19 mouse cellular contexts compared by ENCODE assay signal in genomic region chr7:63963632-63964031, GRCm38 (mm10). TPM values are rescaled to one million over a fixed set of nuclear protein-coding genes. Genes with fewer than 3 reads are reported as not detected.
"Had no signal": no experiment of that assay in that cellular context is flagged by ENCODE, and none has a peak within 500 bp of the region (broad histone marks: within the 10 kb centered on the region; RNA-seq: fewer than 3 reads in every experiment).

No protein-coding gene starts in this region.

- H3K9me3 ChIP-seq: neural tube, embryonic 13.5 days; neural tube, embryonic 15.5 days; stomach, embryonic 15.5 days had no signal

- H3K36me3 ChIP-seq: neural tube, embryonic 13.5 days; neural tube, embryonic 15.5 days; stomach, embryonic 15.5 days had no signal

- H3K4me2 ChIP-seq: neural tube, embryonic 13.5 days; neural tube, embryonic 15.5 days; stomach, embryonic 15.5 days had no signal

- H3K4me3 ChIP-seq: neural tube, embryonic 13.5 days; neural tube, embryonic 15.5 days; stomach, embryonic 15.5 days had no signal

- DNase-seq: retina, postnatal 1 day; right cerebral cortex, adult 18-20 months; right cerebral cortex, postnatal 14 days; right cerebral cortex, postnatal 25 days; right cerebral cortex, postnatal 4 days; spleen, adult 18-20 months; thymus, adult 18-20 months; thymus, adult 2 months; thymus, postnatal 25 days had no signal

- H3K27me3 ChIP-seq: neural tube, embryonic 13.5 days; neural tube, embryonic 15.5 days; stomach, embryonic 15.5 days had no signal

- H3K27ac ChIP-seq: neural tube, embryonic 13.5 days; neural tube, embryonic 15.5 days; stomach, embryonic 15.5 days; stomach, postnatal 0 days had no signal

- H3K4me1 ChIP-seq: stomach, embryonic 15.5 days had no signal

- H3K9ac ChIP-seq: neural tube, embryonic 13.5 days; neural tube, embryonic 15.5 days; stomach, embryonic 15.5 days had no signal

RNA-seq across cellular contexts. Expression of gene E030018B13Rik, which starts 47.0 kb away (rescaled TPM):
- total RNA-seq: neutrophil, adult 5-6 weeks had no signal
- polyA plus RNA-seq: neural tube, embryonic 15.5 days; small intestine, adult 2 months; spleen, adult 2 months; stomach, embryonic 16.5 days; stomach, postnatal 0 days; testis, adult 2 months; thymus, adult 2 months; urinary bladder, adult 2 months had no signal
